Mouse (Mus musculus): Measurements from ENCODE around the gene Slc39a8.

GRCm38 (mm10) chr3:135859431-135859830 is 34.4 kb downstream of the Slc39a8 start:
- no peak for TF ChIP-seq ZC3H11A (IDR thresholded peaks at IDR 0.05; ENCODE audit: borderline replicate concordance, low read depth, low read length)
- TF ChIP-seq HCFC1 (IDR thresholded peaks at IDR 0.05; ENCODE audit: borderline replicate concordance, insufficient read depth, low read length) = no peak
- no peak for TF ChIP-seq ZNF384 (IDR thresholded peaks at IDR 0.05; ENCODE audit: low read depth, low read length)
- no peak for TF ChIP-seq CHD2 (IDR thresholded peaks at IDR 0.05; ENCODE audit: low read depth, low read length)
- TF ChIP-seq MAFK (IDR thresholded peaks at IDR 0.05; ENCODE audit: insufficient read depth, low read depth, low read length) = no peak
